Mouse (Mus musculus): ENCODE measurements around the gene Prrg3. TPM values are rescaled to one million over a fixed set of nuclear protein-coding genes. Genes with fewer than 3 reads are reported as not detected.

Gene Prrg3
- polyA plus RNA-seq, 1 experiment from 2014 or later, result 34.4 TPM

- Histone ChIP-seq H3K27ac (ENCODE audit: low read length) (no peak overlapping the region), H3K4me2 (ENCODE audit: low read depth, low read length) (no peak overlapping the region), H3K36me3 (ENCODE audit: control insufficient read depth, insufficient read depth, low read length) (no peaks in the 10 kb centered on the region), H3K27me3 (ENCODE audit: control insufficient read depth, insufficient read depth, low read depth, low read length) (no peaks in the 10 kb centered on the region), H3K9ac (ENCODE audit: low read length) (no peak overlapping the region), H3K9me3 (ENCODE audit: control insufficient read depth, low read length) (no peaks in the 10 kb centered on the region; the same call in 1 of the 2 replicates), H3K4me3 (ENCODE audit: low read length) (no peak overlapping the region), H3K4me1 (replicated peaks; ENCODE audit: control insufficient read depth, insufficient read depth, low read length) (no peaks in the 10 kb centered on the region)
- ATAC-seq (ENCODE audit: low read depth), result no peak
- 79% methylated on average over 1 of the region's 1 CpGs for WGBS
Measured at GRCm38 (mm10) chrX:72022241-72022640, 59.8 kb downstream of the Prrg3 start.

Other genes with a start within 250 kb of the Prrg3 start
- 47.2 and 50.2 TPM in 2 replicates for gene Vma21, start 146.7 kb upstream of the Prrg3 start, polyA plus RNA-seq (2015; fragmentation: Nextera tagmentation; extraction: Ambion mirVana)
- gene Gm1141, start 41.6 kb upstream of the Prrg3 start, polyA plus RNA-seq (2015; fragmentation: Nextera tagmentation; extraction: Ambion mirVana), result 0.09 TPM in 1 of 2 replicates, not detected in the other
- gene Fate1, start 10.4 kb downstream of the Prrg3 start, polyA plus RNA-seq (2015; fragmentation: Nextera tagmentation; extraction: Ambion mirVana), result 0.16 TPM in 1 of 2 replicates, not detected in the other
- gene Cnga2, start 29.2 kb downstream of the Prrg3 start, polyA plus RNA-seq (2015; fragmentation: Nextera tagmentation; extraction: Ambion mirVana), result 0.39 and 0.55 TPM in 2 replicates

All from lung, embryonic 16.5 days (tissue).